Mouse (Mus musculus): Measurements from ENCODE around the gene Nptx1.

GRCm38 (mm10) chr11:119546496-119547182 lies 914 bp downstream of the Nptx1 start:
- no peak for TF ChIP-seq MYOD1 (IDR thresholded peaks at IDR 0.05; ENCODE audit: control insufficient read depth in 1 of 3, insufficient read length in 2 of 3, low read depth in 2 of 3)
- no peak for TF ChIP-seq POLR2A (IDR thresholded peaks at IDR 0.05; ENCODE audit: insufficient read length, low read depth)
- TF ChIP-seq MAX (IDR thresholded peaks at IDR 0.05; ENCODE audit: low read depth): no peak
- TF ChIP-seq USF1 (IDR thresholded peaks at IDR 0.05; ENCODE audit: low read depth): no peak
- TF ChIP-seq POLR2AphosphoS2 (IDR thresholded peaks at IDR 0.05; ENCODE audit: insufficient read length, low read depth): no peak
- no peak for TF ChIP-seq E2F4 (IDR thresholded peaks at IDR 0.05; ENCODE audit: insufficient read depth)
- TF ChIP-seq TCF12 (IDR thresholded peaks at IDR 0.05; ENCODE audit: insufficient read depth, poor library complexity, severe bottlenecking): no peak
- TF ChIP-seq SRF (IDR thresholded peaks at IDR 0.05; ENCODE audit: control insufficient read depth, insufficient read length, low read depth): no peak

Measured in myocyte (in vitro differentiated cells).